Mouse (Mus musculus) liver, adult 2 months (tissue): ENCODE results near the gene Chst15.

Experiments
- CTCF ChIP-seq: fragments of 200-500 bp; IDR thresholded peaks from 2 replicates; pipeline ENCODE4 v1.5.1; 2011; ENCODE audit warnings: low read depth, low read length, control low read depth
- POLR2A ChIP-seq: fragments of 200-500 bp; IDR thresholded peaks from 2 replicates; pipeline ENCODE4 v1.6.1; 2011; ENCODE audit warnings: low read length, control low read depth; ENCODE audit not compliant: insufficient read depth; ENCODE audit errors: extremely low read depth

GRCm38 (mm10) chr7:132358250-132358649, 41.2 kb upstream of the Chst15 start:
- TF ChIP-seq POLR2A: no peak
- TF ChIP-seq CTCF: no peak
